Mouse (Mus musculus) regulatory T cell (primary cell): ENCODE measurements around the gene Has3.

Experiments
- in situ Hi-C: fragments of 300-600 bp; cut with MboI, MseI; formaldehyde crosslinking; loops from one replicate; pipeline ENCODE4 v1.15.1; 2025; ENCODE audit warnings: high pct_unique_total_duplicates

Has3 gene

DNA sequence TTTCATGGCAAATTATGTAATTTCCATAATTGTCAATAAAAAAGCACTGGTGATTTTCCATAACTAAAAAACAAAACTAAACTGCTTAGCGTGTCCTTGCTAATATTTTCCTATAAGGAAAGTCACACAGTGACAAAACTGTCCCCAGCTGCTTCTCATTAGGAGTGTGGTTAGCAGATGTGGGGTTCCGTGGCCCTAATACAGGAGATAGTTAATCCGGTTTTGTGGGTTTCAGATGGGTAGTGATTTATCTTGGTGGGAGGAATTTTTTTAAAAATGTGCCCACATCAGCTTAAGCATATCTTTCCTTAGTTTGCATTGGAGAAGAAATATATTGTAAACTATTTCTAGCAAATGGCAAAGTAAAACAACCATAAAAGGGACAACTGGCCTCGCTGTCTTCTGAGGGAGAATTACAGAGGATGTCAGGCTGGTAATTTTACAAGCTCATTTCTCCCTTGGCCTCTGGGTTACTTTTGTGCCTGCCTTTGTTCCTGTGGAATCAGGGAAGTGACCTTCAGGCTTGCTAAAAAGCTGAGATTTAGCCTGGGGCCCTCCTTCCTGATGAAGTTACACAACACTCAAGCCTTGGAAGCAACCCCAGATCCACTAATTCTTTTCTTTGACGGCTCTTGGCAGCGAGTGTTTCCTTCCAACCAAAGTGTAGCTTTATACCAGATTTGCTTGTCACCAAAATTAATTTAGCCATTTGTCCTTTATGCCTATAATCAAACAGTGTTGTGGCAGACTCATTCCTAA is 59.3 kb downstream of the Has3 start:
- in situ Hi-C loops: no loop called here

DNA sequence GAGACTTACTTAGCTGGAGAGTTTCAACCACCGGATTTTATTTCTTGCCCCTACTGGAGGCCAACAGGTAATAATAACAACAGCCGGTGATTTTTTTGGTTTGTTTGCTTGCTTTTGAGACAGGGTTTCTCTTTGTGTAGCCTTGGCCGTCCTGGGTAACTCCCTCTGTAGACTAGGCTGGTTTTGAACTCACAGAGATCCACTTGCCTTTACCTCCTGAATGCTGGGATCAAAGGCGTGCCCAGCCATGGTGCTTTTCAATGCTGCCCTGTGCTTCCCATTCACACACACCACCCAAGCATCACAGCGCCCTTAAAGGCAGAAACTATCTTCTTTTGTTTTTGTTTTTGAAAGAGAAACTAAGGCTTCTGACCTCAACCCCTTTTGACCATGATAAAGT is 59.9 kb downstream of the Has3 start:
- in situ Hi-C loops: no loop called here

DNA sequence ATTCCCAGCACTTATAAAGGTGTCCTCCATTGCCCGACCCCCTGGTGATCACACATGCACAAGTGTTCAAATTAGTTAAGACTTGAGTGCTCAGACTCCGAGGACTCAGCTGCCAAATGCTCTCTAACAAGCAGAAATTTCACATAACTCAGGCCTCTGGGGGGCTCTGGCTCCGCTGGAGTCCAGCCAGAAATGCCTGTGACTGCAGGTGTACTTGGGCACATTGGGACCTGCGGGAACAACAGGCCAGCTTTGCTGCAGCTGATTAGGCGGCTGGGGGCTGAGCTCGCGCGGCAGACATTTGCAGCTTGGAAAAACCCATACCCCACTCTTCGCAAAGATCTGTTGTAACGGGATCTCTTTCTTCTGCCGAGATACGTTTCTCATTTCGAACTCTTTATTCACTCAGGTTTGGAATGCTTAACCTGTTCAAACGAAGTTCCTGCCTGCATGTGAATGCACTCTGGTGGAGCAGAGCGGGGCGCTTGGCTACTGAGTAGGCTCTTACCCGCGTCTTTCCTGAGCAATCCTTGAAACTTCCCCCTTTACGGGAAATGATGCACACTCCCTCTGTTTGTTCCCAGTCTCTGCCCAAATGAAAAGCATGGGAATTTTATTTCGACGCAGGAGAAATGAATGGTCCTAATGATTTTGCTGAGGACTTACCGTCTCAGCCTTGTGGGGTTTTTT is 62.5 kb downstream of the Has3 start:
- in situ Hi-C loops: no loop called here

DNA sequence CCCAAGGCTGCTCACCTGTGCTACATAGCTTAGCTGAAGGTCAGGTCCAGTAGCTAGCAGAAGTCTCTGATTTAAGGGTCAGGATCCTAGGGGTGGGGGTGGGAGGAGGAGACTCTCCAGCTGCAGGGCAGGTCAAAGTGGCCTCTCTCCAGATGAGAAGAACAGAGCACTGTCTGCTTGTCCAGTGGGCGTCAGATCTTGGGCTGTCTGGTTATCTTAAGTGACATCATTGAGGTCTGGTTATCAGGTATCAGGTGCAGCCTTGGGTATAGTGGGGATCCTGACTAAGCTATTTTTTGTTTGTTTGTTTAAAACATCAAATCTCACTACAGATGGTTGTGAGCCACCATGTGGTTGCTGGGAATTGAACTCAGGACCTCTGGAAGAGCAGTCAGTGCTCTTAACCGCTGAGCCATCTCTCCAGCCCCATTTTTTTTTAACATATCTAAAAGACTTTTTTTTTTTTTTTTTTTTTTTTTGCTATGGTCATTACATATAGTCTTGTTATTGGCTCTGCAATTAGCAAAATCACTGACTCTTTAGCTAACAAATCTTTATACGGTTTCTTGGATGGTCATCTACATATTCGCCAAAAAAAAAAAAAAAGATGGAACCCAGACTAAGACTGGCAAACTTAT is 63.6 kb downstream of the Has3 start:
- in situ Hi-C loops: no loop called here
